Mouse (Mus musculus) ES-E14 (cell line): Measurements from ENCODE around the gene Btbd19.

ENCODE experiments used
- HCFC1 ChIP-seq: IDR thresholded peaks from 2 replicates; pipeline ENCODE4 v1.6.1; 2012; ENCODE audit warnings: low read length, inconsistent platforms, borderline replicate concordance; ENCODE audit not compliant: insufficient read depth
- MAFK ChIP-seq: IDR thresholded peaks from 2 replicates; pipeline ENCODE4 v1.6.1; 2014; ENCODE audit warnings: mild to moderate bottlenecking, low read depth, low read length, inconsistent platforms; ENCODE audit not compliant: insufficient read depth
- ZNF384 ChIP-seq: IDR thresholded peaks from 2 replicates; pipeline ENCODE4 v1.6.1; 2012; ENCODE audit warnings: low read depth, low read length, inconsistent platforms

DNA sequence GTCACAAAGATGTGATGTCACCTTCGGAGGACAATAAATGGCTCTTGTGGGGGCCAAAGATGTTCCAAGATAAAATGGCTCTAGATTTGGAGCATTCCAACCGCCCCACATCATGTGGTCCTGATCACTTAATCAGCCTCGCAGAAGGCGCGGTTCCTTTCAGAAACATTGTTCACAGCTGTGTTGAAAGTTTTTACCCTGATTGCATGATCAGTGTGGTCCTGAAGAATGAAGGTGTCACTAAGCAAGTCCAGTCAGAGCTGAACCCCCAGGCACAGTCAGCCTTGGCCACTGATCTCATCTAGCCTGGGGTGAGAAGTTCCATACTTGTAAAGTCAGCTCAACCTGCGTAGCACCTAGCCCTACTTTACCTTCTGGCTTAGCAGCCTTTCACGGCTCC is 7.6 kb downstream of the Btbd19 start:
- TF ChIP-seq MAFK: no peak
- no peak for TF ChIP-seq ZNF384
- no peak for TF ChIP-seq HCFC1
